Mouse (Mus musculus) G1E (cell line): ENCODE results near the gene Pi4ka. TPM values are rescaled to one million over a fixed set of nuclear protein-coding genes. Genes with fewer than 3 reads are reported as not detected.
A peak's percentile ranks its signal among the peaks of the same experiment; 100 is the strongest.

Experiments used
- ATAC-seq: 2 replicates; pipeline ENCODE4 v1.8.0; 2016; ENCODE audit warnings: mild to moderate bottlenecking; ENCODE audit not compliant: insufficient number of reproducible peaks, poor library complexity, low FRiP score, severe bottlenecking; ENCODE audit errors: extremely low read depth
- DNase-seq: peaks from one replicate; pipeline ENCODE4 v3.0.0; 2012; ENCODE audit warnings: low spot score
- H3K27me3 ChIP-seq: 2 replicates; pipeline ENCODE4 v1.6.1; 2012; ENCODE audit warnings: mild to moderate bottlenecking, low read length, inconsistent platforms; ENCODE audit not compliant: insufficient read depth
- H3K36me3 ChIP-seq: replicated peaks from 2 replicates; pipeline ENCODE3; 2012; ENCODE audit warnings: mild to moderate bottlenecking, inconsistent platforms
- H3K4me1 ChIP-seq: 2 replicates; pipeline ENCODE4 v1.6.1; 2012; ENCODE audit warnings: low read depth, low read length, inconsistent platforms, mixed read lengths; ENCODE audit not compliant: insufficient read depth
- H3K4me3 ChIP-seq: 2 replicates; pipeline ENCODE4 v1.5.1; 2012; ENCODE audit warnings: low read depth, mild to moderate bottlenecking, inconsistent platforms, low read length, moderate library complexity, mixed read lengths
- H3K9me3 ChIP-seq: replicated peaks from 2 replicates; pipeline ENCODE4 v1.6.1; 2012; ENCODE audit warnings: inconsistent platforms
- CTCF ChIP-seq: IDR thresholded peaks from 2 replicates; pipeline ENCODE4 v1.5.1; 2012; ENCODE audit warnings: low read depth, low read length, inconsistent platforms, mixed read lengths
- GATA1 ChIP-seq: IDR thresholded peaks from 2 replicates; pipeline ENCODE4 v1.6.1; 2012; ENCODE audit warnings: borderline replicate concordance, low read length, inconsistent platforms, mixed read lengths
- GATA2 ChIP-seq: IDR thresholded peaks from 2 replicates; pipeline ENCODE4 v1.6.1; 2012; ENCODE audit warnings: low read depth, low read length, inconsistent platforms, borderline replicate concordance
- POLR2AphosphoS5 ChIP-seq: IDR thresholded peaks from 2 replicates; pipeline ENCODE4 v1.6.1; 2012; ENCODE audit warnings: low read depth, low read length, inconsistent platforms; ENCODE audit not compliant: insufficient replicate concordance
- TAL1 ChIP-seq: conservative IDR thresholded peaks from 2 replicates; pipeline ENCODE4 v1.6.1; 2012; ENCODE audit warnings: low read depth, low read length, inconsistent platforms, mixed read lengths
- polyA plus RNA-seq: library from polyadenylated mRNA; stranded (reverse); fragments of >175 nt; gene quantifications from 2 replicates; pipeline ENCODE4 v1.2.3, GENCODE M21; 2012
- total RNA-seq, 2 experiments: library from RNA; stranded (forward) in 1 of 2; stranded (reverse) in 1 of 2; fragments of 200-1000 nt in 1 of 2; fragments of >200 nt in 1 of 2; fragmentation: Nextera tagmentation in 1 of 2; gene quantifications; 2 replicates each; pipeline ENCODE4 v1.2.3; 2014 to 2017

Pi4ka gene
- total and polyA plus RNA-seq, 3 experiments = 21.1 to 60.7 (median 59.6) TPM

- H3K4me3 ChIP-seq = no peak overlapping the region
- no peak for TF ChIP-seq GATA1
- TF ChIP-seq CTCF = no peak
- no peak for TF ChIP-seq GATA2
- no peak for TF ChIP-seq TAL1
- no peak for TF ChIP-seq POLR2AphosphoS5
- H3K36me3 ChIP-seq = peaks cover 52% of the 10 kb centered on the region
- H3K27me3 ChIP-seq = no peaks in the 10 kb centered on the region
- H3K9me3 ChIP-seq = no peaks in the 10 kb centered on the region
- ATAC-seq (no peak), DNase-seq (no peak)
- H3K4me1 ChIP-seq = peaks cover 85% of the 10 kb centered on the region
Observed at GRCm38 (mm10) chr16:17244996-17245395, 161.1 kb downstream of the Pi4ka start.

DNA sequence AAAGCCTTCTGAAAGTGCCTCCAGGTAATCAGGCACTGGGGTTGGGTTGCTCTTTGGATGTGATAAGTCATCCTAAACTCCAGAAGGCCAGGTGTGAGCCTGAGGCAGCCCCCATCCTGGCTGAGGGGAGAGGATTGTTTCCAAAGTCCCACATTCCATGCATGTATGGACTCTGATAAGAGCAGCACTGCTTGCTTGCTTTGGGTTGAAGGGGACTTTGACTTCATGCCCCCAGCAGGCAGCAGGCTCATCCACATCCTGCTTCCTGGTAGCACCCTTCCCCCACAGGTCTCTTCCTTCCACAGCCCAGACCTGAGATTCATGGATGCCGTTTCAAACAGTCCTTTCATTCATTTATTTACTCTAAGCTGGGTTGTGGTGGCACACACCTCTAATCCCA is 162.4 kb downstream of the Pi4ka start:
- ATAC-seq (no peak), DNase-seq (no peak)
- Histone ChIP-seq H3K27me3 (no peaks in the 10 kb centered on the region), H3K4me3 (no peak overlapping the region), H3K36me3 (peaks cover 62% of the 10 kb centered on the region), H3K9me3 (no peaks in the 10 kb centered on the region), H3K4me1 (peaks cover 85% of the 10 kb centered on the region)
- TF ChIP-seq GATA1 = no peak
- TF ChIP-seq TAL1 = no peak
- no peak for TF ChIP-seq GATA2
- TF ChIP-seq CTCF = no peak
- TF ChIP-seq POLR2AphosphoS5 = no peak

GRCm38 (mm10) chr16:17239409-17239808 is 166.7 kb downstream of the Pi4ka start:
- no peak for DNase-seq
- H3K4me3 ChIP-seq = no peak overlapping the region
- peaks cover 84% of the 10 kb centered on the region for H3K4me1 ChIP-seq
- no peak for ATAC-seq
- H3K36me3 ChIP-seq = peaks cover 62% of the 10 kb centered on the region
- no peak for TF ChIP-seq GATA2
- TF ChIP-seq GATA1 = no peak
- TF ChIP-seq POLR2AphosphoS5 = no peak
- H3K27me3 ChIP-seq = no peaks in the 10 kb centered on the region
- no peaks in the 10 kb centered on the region for H3K9me3 ChIP-seq

- DNase-seq = no peak
Observed at GRCm38 (mm10) chr16:17237634-17238033, 168.5 kb downstream of the Pi4ka start.

DNA sequence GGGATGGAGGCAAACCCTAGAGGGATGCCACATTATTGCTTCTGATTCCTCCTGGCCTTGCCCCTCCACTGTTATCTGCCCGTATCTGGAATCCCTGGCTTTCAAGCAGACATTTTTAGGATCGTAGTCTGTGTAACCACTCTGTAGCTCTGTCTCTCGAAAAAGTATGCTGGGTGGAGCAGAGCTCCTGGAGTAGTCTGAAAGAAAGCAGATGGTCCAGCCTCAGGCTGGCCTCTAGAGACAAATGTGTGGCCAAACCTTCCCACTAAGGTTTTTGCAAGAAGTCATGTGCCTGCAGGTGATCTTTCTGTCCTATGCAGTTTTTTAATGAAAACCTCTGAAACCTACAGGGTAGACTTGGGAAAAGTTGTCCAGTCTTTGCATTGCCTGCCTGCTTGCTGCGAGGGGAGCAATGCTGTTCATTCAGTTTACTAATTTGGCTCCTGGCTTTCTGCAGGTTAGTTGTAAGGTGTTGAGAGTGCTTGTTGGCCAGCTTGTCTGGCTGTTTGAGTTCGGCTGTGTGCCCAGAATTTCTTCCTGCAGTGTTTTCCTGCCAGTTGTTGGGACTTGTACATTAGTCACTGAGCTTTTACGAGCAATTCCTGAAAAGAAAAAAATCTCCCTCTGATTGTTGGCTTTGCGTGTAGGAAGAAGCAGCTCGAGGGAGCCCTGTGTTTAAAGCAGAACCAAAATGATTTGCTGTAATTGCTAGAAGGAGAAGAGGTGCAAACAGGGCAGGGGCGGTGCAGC is 171.0 kb downstream of the Pi4ka start:
- Histone ChIP-seq H3K27me3 (no peaks in the 10 kb centered on the region), H3K4me1 (peaks cover 69% of the 10 kb centered on the region), H3K4me3 (peak overlapping the region; percentile 93), H3K9me3 (no peaks in the 10 kb centered on the region), H3K36me3 (peaks cover 40% of the 10 kb centered on the region)
- DNase-seq (no peak), ATAC-seq (no peak)
- TF ChIP-seq GATA2 = no peak
- TF ChIP-seq GATA1 = no peak
- no peak for TF ChIP-seq CTCF
- TF ChIP-seq POLR2AphosphoS5 = no peak
- TF ChIP-seq TAL1 = no peak

More at GRCm38 (mm10) chr16:17237634-17238033, 168.5 kb downstream of the Pi4ka start:
- Histone ChIP-seq H3K9me3 (no peaks in the 10 kb centered on the region), H3K4me3 (peak overlapping the region; percentile 21; the same call in 1 of the 2 replicates), H3K4me1 (peaks cover 81% of the 10 kb centered on the region), H3K36me3 (peaks cover 52% of the 10 kb centered on the region), H3K27me3 (no peaks in the 10 kb centered on the region)
- peak; percentile 70 for ATAC-seq
- TF ChIP-seq TAL1 = peak; percentile 92
- no peak for TF ChIP-seq CTCF

DNA sequence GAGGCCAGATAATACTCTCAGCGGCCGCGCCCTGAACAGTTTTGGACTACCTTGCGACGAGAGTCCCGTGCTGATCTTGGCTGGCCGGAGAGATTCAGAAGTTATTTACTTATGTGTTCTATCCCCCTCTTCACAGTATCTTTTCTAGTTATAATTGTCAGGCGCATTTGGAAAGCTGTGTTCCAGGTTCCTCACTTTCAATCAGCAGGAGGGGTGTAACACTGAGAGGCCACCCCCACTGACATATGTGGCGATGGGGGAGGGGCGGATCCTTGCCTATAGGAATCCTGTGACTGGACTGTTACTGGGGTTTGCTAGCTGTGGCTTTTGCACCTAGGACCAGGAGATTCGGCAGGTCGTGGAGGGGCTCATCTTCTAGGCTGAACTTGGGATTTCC is 171.6 kb downstream of the Pi4ka start:
- Histone ChIP-seq H3K27me3 (no peaks in the 10 kb centered on the region), H3K4me1 (peaks cover 63% of the 10 kb centered on the region), H3K4me3 (peak overlapping the region; percentile 93), H3K9me3 (peaks cover 4% of the 10 kb centered on the region; the same call in 1 of the 2 replicates), H3K36me3 (peaks cover 34% of the 10 kb centered on the region)
- no peak for ATAC-seq
- DNase-seq = no peak
- TF ChIP-seq CTCF (no peak), POLR2AphosphoS5 (no peak), TAL1 (no peak), GATA2 (no peak), GATA1 (no peak)
